20 mouse cellular contexts compared by ENCODE assay signal in the genomic region with DNA sequence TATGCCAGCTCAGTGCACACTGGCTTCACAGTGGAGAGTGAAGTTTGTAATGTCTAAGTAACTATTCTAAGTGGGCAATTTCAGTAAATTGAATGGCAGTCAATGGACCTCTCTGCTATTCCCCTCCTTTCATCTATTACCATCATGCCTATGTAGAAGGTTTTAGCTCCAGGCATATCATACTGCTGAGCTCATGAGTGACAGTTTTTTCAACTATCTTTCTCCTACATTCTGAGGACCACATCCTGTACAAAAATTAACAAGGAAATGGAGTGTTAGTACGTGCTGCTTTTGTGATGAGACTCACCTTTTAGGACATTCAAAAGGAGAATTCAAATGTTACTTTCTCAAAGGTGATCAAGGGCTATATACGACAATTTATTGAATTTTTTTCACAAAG.
DNase-seq lines count a peak whose midpoint lies in the region; ATAC-seq lines count a peak whose summit lies in the region.
"Had no signal": no experiment of that assay in that cellular context is flagged by ENCODE, and none has a peak within 500 bp of the region (broad histone marks: within the 10 kb centered on the region; RNA-seq: fewer than 3 reads in every experiment).

No protein-coding gene starts in this region.

- peak; percentile 80 for ATAC-seq in common myeloid progenitor, adult 5-6 weeks (replicated peaks; ENCODE audit: low read depth, poor library complexity, severe bottlenecking)
- ATAC-seq in megakaryocyte-erythroid progenitor cell, adult 5-6 weeks (replicated peaks; ENCODE audit: low FRiP score, low TSS enrichment, poor library complexity, severe bottlenecking) = peak; percentile 33
- ATAC-seq: activated CD4-positive, CD25-positive, alpha-beta regulatory T cell, adult 4 months; CD4-positive, CD25-positive, alpha-beta regulatory T cell, adult 4 months; forebrain, embryonic 14.5 days; forebrain, embryonic 16.5 days; Patski had no signal

- peak; percentile 61 for DNase-seq in 416B (ENCODE audit: low read depth)
- no peak for DNase-seq in spleen, postnatal 36 days (ENCODE audit: low spot score in 2 of 2)
- no peak for DNase-seq in thymus, postnatal 36 days
- DNase-seq: adrenal gland, adult 8-10 months; adrenal gland, postnatal 14 days; adrenal gland, postnatal 36 days; B cell, adult 2 months; cerebellum, adult 11-12 months; cerebellum, adult 2 months; cerebellum, adult 9-10 months; cerebellum, postnatal 10 days; cerebellum, postnatal 25 days; embryo, embryonic 11 days had no signal
